Mouse (Mus musculus) MEL (cell line): ENCODE results near the gene Ufl1. TPM values are rescaled to one million over a fixed set of nuclear protein-coding genes. Genes with fewer than 3 reads are reported as not detected.

Experiments
- DNase-seq: peaks from one replicate; pipeline ENCODE4 v3.0.0; 2011; ENCODE audit warnings: low read depth, low spot score
- H3K27ac ChIP-seq: 2 replicates; pipeline ENCODE4 v1.5.1; 2012; ENCODE audit warnings: low read depth, mild to moderate bottlenecking, control low read depth, low read length, moderate library complexity; ENCODE audit not compliant: control insufficient read depth
- H3K27me3 ChIP-seq, 2 experiments: fragments of 150-350 bp in 1 of 2; sonication (generic) in 1 of 2; 2 replicates each; pipeline ENCODE4 v1.6.1; 2012; ENCODE audit warnings: low read length in 2 of 2, mild to moderate bottlenecking in 2 of 2, improper control_type of control experiment in 1 of 2, moderate library complexity in 1 of 2; ENCODE audit not compliant: insufficient read depth in 2 of 2, control insufficient read depth in 1 of 2
- H3K36me3 ChIP-seq, 2 experiments: 2 replicates each; pipeline ENCODE4 v1.6.1; 2012 to 2014; ENCODE audit warnings: low read length in 2 of 2, improper control_type of control experiment in 1 of 2, inconsistent platforms in 1 of 2, mild to moderate bottlenecking in 1 of 2; ENCODE audit not compliant: insufficient read depth in 2 of 2, control insufficient read depth in 1 of 2
- H3K4me1 ChIP-seq, 2 experiments: fragments of 150-350 bp in 1 of 2; sonication (generic) in 1 of 2; 2 replicates each; pipeline ENCODE4 v1.6.1; 2012; ENCODE audit warnings: low read length in 2 of 2, improper control_type of control experiment in 1 of 2, mild to moderate bottlenecking in 1 of 2; ENCODE audit not compliant: insufficient read depth in 2 of 2, control insufficient read depth in 1 of 2
- H3K4me3 ChIP-seq, 2 experiments: fragments of 150-350 bp in 1 of 2; sonication (generic) in 1 of 2; 2 replicates each; pipeline ENCODE4 v1.5.1; 2012; ENCODE audit warnings: low read depth in 2 of 2, low read length in 2 of 2, mild to moderate bottlenecking in 2 of 2, moderate library complexity in 2 of 2, control low read depth in 1 of 2, improper control_type of control experiment in 1 of 2; ENCODE audit not compliant: control insufficient read depth in 1 of 2, insufficient read depth in 1 of 2
- H3K79me2 ChIP-seq: 2 replicates; pipeline ENCODE4 v1.6.1; 2012; ENCODE audit warnings: mild to moderate bottlenecking, low read length, moderate library complexity; ENCODE audit not compliant: control insufficient read depth, poor library complexity, insufficient read depth
- H3K9ac ChIP-seq: 2 replicates; pipeline ENCODE4 v1.6.1; 2012; ENCODE audit warnings: low read depth, mild to moderate bottlenecking, control low read depth, low read length, moderate library complexity; ENCODE audit not compliant: control insufficient read depth, poor library complexity, severe bottlenecking
- H3K9me3 ChIP-seq: fragments of 150-350 bp; sonication (generic); replicated peaks from 2 replicates; pipeline ENCODE4 v1.6.1; 2012; ENCODE audit warnings: mild to moderate bottlenecking, low read length, improper control_type of control experiment, moderate library complexity; ENCODE audit not compliant: insufficient read depth
- BHLHE40 ChIP-seq: IDR thresholded peaks from 2 replicates; pipeline ENCODE4 v1.6.1; 2012; ENCODE audit warnings: low read depth, mild to moderate bottlenecking, inconsistent platforms, low read length, improper control_type of control experiment, borderline replicate concordance
- CHD1 ChIP-seq: IDR thresholded peaks from 2 replicates; pipeline ENCODE4 v1.6.1; 2012; ENCODE audit warnings: low read depth, mild to moderate bottlenecking, inconsistent platforms, low read length, improper control_type of control experiment
- E2F4 ChIP-seq: IDR thresholded peaks from 2 replicates; pipeline ENCODE4 v1.6.1; 2011; ENCODE audit warnings: low read depth, low read length, improper control_type of control experiment, borderline replicate concordance
- ELF1 ChIP-seq: IDR thresholded peaks from 2 replicates; pipeline ENCODE4 v1.6.1; 2014; ENCODE audit warnings: low read depth, mild to moderate bottlenecking, inconsistent platforms, low read length, improper control_type of control experiment, moderate library complexity
- GATA1 ChIP-seq: IDR thresholded peaks from 2 replicates; pipeline ENCODE4 v1.6.1; 2011; ENCODE audit warnings: low read depth, low read length, improper control_type of control experiment
- JUND ChIP-seq: IDR thresholded peaks from 2 replicates; pipeline ENCODE4 v1.6.1; 2011; ENCODE audit warnings: low read depth, mild to moderate bottlenecking, improper control_type of control experiment, low read length
- MAFK ChIP-seq: IDR thresholded peaks from 2 replicates; pipeline ENCODE4 v1.6.1; 2011; ENCODE audit warnings: low read depth, mild to moderate bottlenecking, low read length, improper control_type of control experiment, borderline replicate concordance
- MAX ChIP-seq: IDR thresholded peaks from 2 replicates; pipeline ENCODE4 v1.6.1; 2011; ENCODE audit warnings: low read length, improper control_type of control experiment
- MEF2A ChIP-seq: IDR thresholded peaks from 2 replicates; pipeline ENCODE4 v1.6.1; 2014; ENCODE audit warnings: low read depth, mild to moderate bottlenecking, inconsistent platforms, low read length, improper control_type of control experiment; ENCODE audit not compliant: poor library complexity, insufficient replicate concordance, severe bottlenecking; ENCODE audit errors: extremely low read depth
- MYB ChIP-seq: IDR thresholded peaks from 2 replicates; pipeline ENCODE4 v1.6.1; 2011; ENCODE audit warnings: mild to moderate bottlenecking, low read depth, low read length, improper control_type of control experiment
- NELFE ChIP-seq: IDR thresholded peaks from 2 replicates; pipeline ENCODE4 v1.6.1; 2011; ENCODE audit warnings: low read depth, low read length, improper control_type of control experiment
- NRF1 ChIP-seq: IDR thresholded peaks from 2 replicates; pipeline ENCODE4 v1.6.1; 2014; ENCODE audit warnings: low read depth, mild to moderate bottlenecking, inconsistent platforms, low read length, improper control_type of control experiment, moderate library complexity; ENCODE audit not compliant: poor library complexity, insufficient read depth, severe bottlenecking
- SIN3A ChIP-seq: IDR thresholded peaks from 2 replicates; pipeline ENCODE4 v1.6.1; 2012; ENCODE audit warnings: low read length, improper control_type of control experiment, inconsistent platforms
- TAL1 ChIP-seq: IDR thresholded peaks from 2 replicates; pipeline ENCODE4 v1.6.1; 2012; ENCODE audit warnings: mild to moderate bottlenecking, inconsistent platforms, low read length, moderate library complexity, mixed read lengths
- TCF12 ChIP-seq: IDR thresholded peaks from 2 replicates; pipeline ENCODE4 v1.6.1; 2014; ENCODE audit warnings: low read depth, mild to moderate bottlenecking, inconsistent platforms, low read length, improper control_type of control experiment, moderate library complexity
- USF1 ChIP-seq: IDR thresholded peaks from 2 replicates; pipeline ENCODE4 v1.6.1; 2014; ENCODE audit warnings: low read depth, mild to moderate bottlenecking, inconsistent platforms, low read length, improper control_type of control experiment, moderate library complexity
- USF2 ChIP-seq, 2 experiments: IDR thresholded peaks; 2 replicates each; pipeline ENCODE4 v1.6.1; 2011 to 2012; ENCODE audit warnings: improper control_type of control experiment in 2 of 2, low read length in 2 of 2, borderline replicate concordance in 1 of 2, inconsistent platforms in 1 of 2, low read depth in 1 of 2, mild to moderate bottlenecking in 1 of 2; ENCODE audit not compliant: insufficient read depth in 1 of 2
- polyA plus RNA-seq, 2 experiments: library from polyadenylated mRNA; stranded (reverse) in 1 of 2; unstranded in 1 of 2; fragments of >175 nt in 1 of 2; fragments of >200 nt in 1 of 2; gene quantifications; 2 replicates each; pipeline versions ENCODE4 v1.2.1 to v1.2.4; 2012; ENCODE audit warnings: low replicate concordance in 2 of 2, low read depth in 1 of 2; ENCODE audit not compliant: insufficient read length in 2 of 2, insufficient read depth in 1 of 2, missing spikeins in 1 of 2
- total RNA-seq: library from RNA; depleted of rRNA; stranded (reverse); fragments of 300-350 nt; gene quantifications from 2 replicates; pipeline ENCODE4 v1.2.3, GENCODE M21; 2012

The Ufl1 gene
- total and polyA plus RNA-seq, 3 experiments: 17.3 to 344 (median 24.7) TPM

DNA sequence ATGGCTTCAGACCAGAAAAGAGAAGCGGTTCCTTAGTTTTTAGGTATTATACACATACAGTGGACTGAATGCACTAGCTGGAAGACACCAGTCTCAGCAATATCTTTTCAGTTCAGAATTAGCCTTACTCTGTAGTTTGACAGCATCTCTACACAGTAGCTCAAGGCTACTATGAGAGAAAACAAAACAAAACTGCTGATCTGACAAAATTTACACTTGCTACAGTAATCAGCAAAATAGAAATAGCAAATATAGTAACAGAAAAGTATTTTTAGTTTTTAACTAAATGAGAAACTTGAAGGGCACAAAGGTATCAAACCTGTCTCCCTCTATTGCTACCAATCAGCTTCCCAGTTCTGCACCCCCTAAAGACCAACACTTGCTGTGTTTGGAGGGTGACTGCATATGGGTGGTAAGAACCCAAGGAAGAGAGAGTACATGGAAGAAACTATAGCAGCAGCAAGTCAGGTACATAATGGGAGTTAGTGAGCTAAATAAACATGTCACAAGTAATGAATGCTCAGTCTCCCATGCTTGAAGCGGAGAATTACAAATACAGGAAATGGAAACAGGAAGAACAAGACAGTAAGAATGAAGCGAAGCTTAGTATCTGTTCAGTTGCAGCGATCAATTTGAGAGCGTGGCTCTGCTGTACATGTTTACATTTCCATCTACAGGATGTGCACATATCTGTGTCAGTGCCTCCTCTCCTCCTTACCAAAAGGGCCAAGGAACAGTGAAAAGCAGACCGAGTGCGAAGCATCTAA lies 8.6 kb downstream of the Ufl1 start:
- Histone ChIP-seq H3K9me3 (no peaks in the 10 kb centered on the region), H3K9ac (no peak overlapping the region), H3K27ac (no peak overlapping the region), H3K79me2 (no peaks in the 10 kb centered on the region), H3K4me1 (no peaks in the 10 kb centered on the region), H3K27me3 (no peaks in the 10 kb centered on the region), H3K36me3 (peaks cover 4 to 32% of the 10 kb centered on the region in 2 experiments), H3K4me3 (no peak overlapping the region)
- DNase-seq: no peak
- peak; percentile 45; the same call in 1 of the 2 replicates for TF ChIP-seq MAFK
- no peak for TF ChIP-seq ELF1
- no peak for TF ChIP-seq TCF12
- no peak for TF ChIP-seq TAL1
- TF ChIP-seq USF2 (IDR thresholded peaks at IDR 0.05; ENCODE audit: borderline replicate concordance in 1 of 2, insufficient read depth in 1 of 2, low read depth in 1 of 2, low read length in 2 of 2): no peak
- TF ChIP-seq SIN3A: no peak
- TF ChIP-seq MEF2A: no peak

GRCm38 (mm10) chr4:25271926-25272325 lies 9.7 kb downstream of the Ufl1 start:
- peaks cover 14 to 23% of the 10 kb centered on the region in 2 experiments for H3K36me3 ChIP-seq
- TF ChIP-seq MYB (no peak), USF1 (no peak), NRF1 (no peak), SIN3A (no peak), GATA1 (no peak), E2F4 (no peak), MAFK (no peak), JUND (no peak), BHLHE40 (no peak), CHD1 (no peak), NELFE (no peak), MAX (no peak)

More at GRCm38 (mm10) chr4:25271926-25272325, 9.7 kb downstream of the Ufl1 start:
- Histone ChIP-seq H3K27me3 (no peaks in the 10 kb centered on the region), H3K9me3 (no peaks in the 10 kb centered on the region), H3K9ac (no peak overlapping the region), H3K27ac (no peak overlapping the region), H3K4me3 (no peak overlapping the region), H3K4me1 (peaks cover 3 to 6% of the 10 kb centered on the region in 2 experiments; a peak in 2 of 4 replicates), H3K79me2 (no peaks in the 10 kb centered on the region)
- DNase-seq: no peak
